Mouse (Mus musculus) embryonic facial prominence, embryonic 12.5 days (tissue): ENCODE data around the gene Nudt7. TPM values are rescaled to one million over a fixed set of nuclear protein-coding genes. Genes with fewer than 3 reads are reported as not detected.

Experiments
- ATAC-seq: fragments of 200-750 bp; cut with Nextera tagmentation; 2 replicates; pipeline ENCODE4 v1.8.0; 2017; ENCODE audit not compliant: insufficient number of reproducible peaks, insufficient read depth, low FRiP score, low TSS enrichment
- H3K27ac ChIP-seq: fragments of 300-500 bp; sonication (generic); 2 replicates; pipeline ENCODE4 v1.5.1; 2016; ENCODE audit warnings: mild to moderate bottlenecking
- H3K27me3 ChIP-seq: fragments of 300-500 bp; sonication (generic); 2 replicates; pipeline ENCODE4 v1.6.1; 2016; ENCODE audit warnings: mild to moderate bottlenecking, moderate library complexity
- H3K36me3 ChIP-seq: fragments of 300-500 bp; sonication (generic); 2 replicates; pipeline ENCODE4 v1.6.1; 2016; ENCODE audit warnings: mild to moderate bottlenecking
- H3K4me1 ChIP-seq: fragments of 300-500 bp; sonication (generic); 2 replicates; pipeline ENCODE4 v1.6.1; 2016
- H3K4me2 ChIP-seq: fragments of 300-500 bp; sonication (generic); replicated peaks from 2 replicates; pipeline ENCODE4 v1.6.1; 2016; ENCODE audit warnings: mild to moderate bottlenecking, moderate library complexity
- H3K4me3 ChIP-seq: fragments of 300-500 bp; sonication (generic); 2 replicates; pipeline ENCODE4 v1.5.1; 2016; ENCODE audit warnings: mild to moderate bottlenecking
- H3K9ac ChIP-seq: fragments of 300-500 bp; sonication (generic); 2 replicates; pipeline ENCODE4 v1.6.1; 2016; ENCODE audit warnings: mild to moderate bottlenecking, moderate library complexity
- H3K9me3 ChIP-seq: fragments of 300-500 bp; sonication (generic); 2 replicates; pipeline ENCODE4 v1.6.1; 2016; ENCODE audit warnings: mild to moderate bottlenecking, moderate library complexity
- WGBS: fragments of 180-500 bp; shearing (Covaris S2); methylation state at CpG from one replicate; pipeline ENCODE4 v1.1.7; 2016; 5-methylcytosine and 5-hydroxymethylcytosine counted together
- polyA plus RNA-seq: library from polyadenylated mRNA; unstranded; fragments of >200 nt; fragmentation: Nextera tagmentation; extraction: Ambion mirVana; gene quantifications from 2 replicates; pipeline ENCODE4 v1.2.1, GENCODE M21; 2016

The Nudt7 gene
- polyA plus RNA-seq, 1 experiment from 2014 or later, result 13.6 TPM

DNA sequence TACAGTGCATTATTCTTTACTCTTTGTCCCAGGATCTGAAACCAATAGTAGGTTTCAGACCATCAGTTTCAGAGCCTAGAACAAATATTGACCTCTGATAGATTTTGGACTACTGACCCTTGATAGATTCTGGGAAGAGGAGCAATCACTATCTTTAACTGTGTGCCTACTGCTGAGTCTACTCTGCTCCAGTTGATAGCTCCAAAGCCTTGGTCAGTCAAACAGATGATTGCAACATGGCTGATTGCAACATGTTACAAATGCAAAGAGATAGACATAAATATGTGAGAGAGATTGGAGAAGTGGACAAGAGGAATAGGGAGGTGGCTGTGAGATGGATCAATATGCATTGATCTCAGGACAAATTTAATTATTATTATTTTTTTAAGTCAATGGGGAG is 15.9 kb upstream of the Nudt7 start:
- Histone ChIP-seq H3K9me3 (no peaks in the 10 kb centered on the region), H3K27me3 (no peaks in the 10 kb centered on the region), H3K9ac (no peak overlapping the region), H3K4me2 (no peak overlapping the region), H3K36me3 (no peaks in the 10 kb centered on the region), H3K4me3 (no peak overlapping the region), H3K27ac (no peak overlapping the region), H3K4me1 (peaks cover 5% of the 10 kb centered on the region; the same call in 1 of the 2 replicates)
- no peak for ATAC-seq

GRCm38 (mm10) chr8:114121781-114122180 is 11.6 kb upstream of the Nudt7 start:
- Histone ChIP-seq H3K9me3 (no peaks in the 10 kb centered on the region), H3K4me3 (no peak overlapping the region), H3K27me3 (no peaks in the 10 kb centered on the region), H3K9ac (no peak overlapping the region), H3K36me3 (no peaks in the 10 kb centered on the region), H3K4me1 (no peaks in the 10 kb centered on the region), H3K27ac (no peak overlapping the region), H3K4me2 (no peak overlapping the region)
- WGBS, result 83% methylated on average over 1 of the region's 1 CpGs
- ATAC-seq, result no peak

DNA sequence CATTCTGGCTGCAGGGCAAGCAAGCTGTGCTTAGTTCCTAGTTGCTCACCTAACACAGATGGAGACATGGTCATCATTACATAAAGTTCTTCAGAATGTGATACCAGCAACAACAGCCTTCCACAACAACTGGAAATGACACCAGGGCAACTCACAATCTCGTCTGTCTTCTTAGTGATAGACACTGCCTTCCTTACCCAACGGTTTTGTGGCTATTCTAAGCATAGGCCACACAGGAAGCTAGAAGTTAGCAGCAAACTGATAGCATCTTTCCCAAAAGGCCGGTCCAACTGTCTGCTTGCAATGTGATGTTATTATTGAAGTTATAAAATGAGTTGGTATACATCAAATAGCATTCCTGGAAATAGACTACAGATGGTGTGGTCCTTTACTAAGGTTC is 9.7 kb upstream of the Nudt7 start:
- no peaks in the 10 kb centered on the region for H3K36me3 ChIP-seq
- no peak overlapping the region for H3K4me3 ChIP-seq
- H3K4me1 ChIP-seq, result no peaks in the 10 kb centered on the region
- ATAC-seq, result no peak
- no peak overlapping the region for H3K4me2 ChIP-seq
- H3K9me3 ChIP-seq, result no peaks in the 10 kb centered on the region
- WGBS, result 67% methylated on average over 3 of the region's 3 CpGs
- no peak overlapping the region for H3K9ac ChIP-seq
- H3K27me3 ChIP-seq, result no peaks in the 10 kb centered on the region
- no peak overlapping the region for H3K27ac ChIP-seq

- H3K9ac ChIP-seq, result no peak overlapping the region
- WGBS, result 64% methylated on average over 4 of the region's 4 CpGs
- ATAC-seq, result no peak
- H3K27me3 ChIP-seq, result no peaks in the 10 kb centered on the region
- H3K9me3 ChIP-seq, result no peaks in the 10 kb centered on the region
- no peak overlapping the region for H3K4me3 ChIP-seq
- H3K27ac ChIP-seq, result no peak overlapping the region
- H3K36me3 ChIP-seq, result no peaks in the 10 kb centered on the region
- no peaks in the 10 kb centered on the region for H3K4me1 ChIP-seq
- H3K4me2 ChIP-seq, result no peak overlapping the region
Observed at GRCm38 (mm10) chr8:114124084-114124750, 9.1 kb upstream of the Nudt7 start.

DNA sequence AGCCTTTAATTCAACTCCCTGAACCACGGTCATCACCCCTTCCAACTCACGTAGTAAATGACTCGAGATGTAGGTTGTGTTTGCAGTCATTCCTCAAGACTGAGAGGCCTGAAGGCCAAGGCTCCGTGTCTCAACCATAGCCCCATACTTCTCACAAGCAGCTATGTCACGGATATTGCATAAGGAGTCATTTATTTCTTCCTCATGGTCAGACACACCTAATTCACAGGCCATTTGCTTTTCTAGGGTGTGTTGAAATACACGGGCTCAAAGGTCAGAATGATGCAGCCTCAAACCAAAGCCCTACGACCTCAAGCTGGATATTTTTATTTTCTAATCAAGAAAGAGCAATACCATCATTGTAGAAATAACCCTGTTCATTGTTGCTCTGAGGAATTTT is 2.5 kb upstream of the Nudt7 start:
- H3K4me3 ChIP-seq, result no peak overlapping the region
- no peak for ATAC-seq
- H3K36me3 ChIP-seq, result no peaks in the 10 kb centered on the region
- no peaks in the 10 kb centered on the region for H3K9me3 ChIP-seq
- H3K9ac ChIP-seq, result no peak overlapping the region
- no peaks in the 10 kb centered on the region for H3K27me3 ChIP-seq
- H3K4me1 ChIP-seq, result peaks cover 9% of the 10 kb centered on the region; the same call in 1 of the 2 replicates
- H3K27ac ChIP-seq, result no peak overlapping the region
- WGBS, result 83% methylated on average over 7 of the region's 7 CpGs
- H3K4me2 ChIP-seq, result no peak overlapping the region

GRCm38 (mm10) chr8:114131421-114131820 is 1.9 kb upstream of the Nudt7 start:
- no peak for ATAC-seq
- no peak overlapping the region for H3K27ac ChIP-seq
- no peak overlapping the region for H3K9ac ChIP-seq
- peaks cover 9% of the 10 kb centered on the region; the same call in 1 of the 2 replicates for H3K4me1 ChIP-seq
- 84% methylated on average over 4 of the region's 4 CpGs for WGBS
- no peak overlapping the region for H3K4me3 ChIP-seq
- no peaks in the 10 kb centered on the region for H3K27me3 ChIP-seq
- H3K4me2 ChIP-seq, result no peak overlapping the region
- H3K9me3 ChIP-seq, result no peaks in the 10 kb centered on the region
- no peaks in the 10 kb centered on the region for H3K36me3 ChIP-seq

DNA sequence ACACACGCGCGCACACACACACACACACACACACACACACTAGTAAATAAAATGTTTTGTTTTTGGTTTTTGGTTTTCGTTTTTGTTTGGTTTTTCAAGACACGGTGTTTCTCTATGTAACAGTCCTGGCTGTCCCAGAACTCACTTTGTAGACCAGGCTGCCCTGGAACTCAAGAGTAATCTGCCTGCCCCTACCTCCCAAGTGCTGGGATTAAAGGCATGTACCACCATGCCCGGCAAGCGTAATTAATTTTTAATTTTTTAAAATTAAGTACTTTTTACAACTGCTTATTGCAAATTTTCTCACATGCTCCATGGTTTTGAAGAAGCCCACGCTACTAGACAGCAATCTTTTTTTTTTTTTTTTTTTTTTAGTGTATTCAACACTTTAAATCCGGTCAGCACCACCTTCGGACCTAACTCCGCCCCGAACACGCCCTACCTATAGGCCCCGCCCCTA is 277 bp upstream of the Nudt7 start:
- no peaks in the 10 kb centered on the region for H3K36me3 ChIP-seq
- 30% methylated on average over 14 of the region's 14 CpGs for WGBS
- H3K4me3 ChIP-seq, result peak overlapping the region; percentile 57
- peak; percentile 64; the same call in 1 of the 2 replicates for ATAC-seq
- H3K4me1 ChIP-seq, result peaks cover 9% of the 10 kb centered on the region; the same call in 1 of the 2 replicates
- no peak overlapping the region for H3K27ac ChIP-seq
- H3K27me3 ChIP-seq, result no peaks in the 10 kb centered on the region
- H3K4me2 ChIP-seq, result peak overlapping the region; percentile 81
- no peak overlapping the region for H3K9ac ChIP-seq
- no peaks in the 10 kb centered on the region for H3K9me3 ChIP-seq

GRCm38 (mm10) chr8:114136750-114137149 is 3.4 kb downstream of the Nudt7 start:
- 94% methylated on average over 1 of the region's 1 CpGs for WGBS
- H3K27ac ChIP-seq, result no peak overlapping the region
- H3K9me3 ChIP-seq, result no peaks in the 10 kb centered on the region
- no peak overlapping the region for H3K4me3 ChIP-seq
- H3K36me3 ChIP-seq, result no peaks in the 10 kb centered on the region
- H3K9ac ChIP-seq, result no peak overlapping the region
- no peak overlapping the region for H3K4me2 ChIP-seq
- peaks cover 9% of the 10 kb centered on the region; the same call in 1 of the 2 replicates for H3K4me1 ChIP-seq
- no peaks in the 10 kb centered on the region for H3K27me3 ChIP-seq
- no peak for ATAC-seq

DNA sequence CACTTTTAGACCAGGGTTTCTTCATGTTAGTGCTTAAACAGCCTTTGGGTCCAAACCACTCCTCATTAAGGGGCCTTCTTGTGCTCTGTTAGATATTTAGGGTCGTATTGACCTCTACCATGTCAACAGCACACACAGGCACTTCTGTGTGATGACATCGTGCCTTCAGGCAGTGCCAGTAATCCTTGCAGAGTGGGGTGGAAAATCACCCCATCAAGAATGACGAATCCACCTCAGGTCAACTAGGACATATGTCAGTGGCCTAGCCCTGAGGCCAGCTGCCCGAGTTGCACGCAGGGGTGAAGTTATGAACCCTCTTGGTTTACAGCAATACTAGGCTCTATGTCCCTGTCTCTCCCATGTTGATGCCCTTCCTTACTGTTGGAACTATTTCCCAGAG is 3.8 kb downstream of the Nudt7 start:
- no peak for ATAC-seq
- Histone ChIP-seq H3K4me2 (no peak overlapping the region), H3K27ac (no peak overlapping the region), H3K36me3 (no peaks in the 10 kb centered on the region), H3K9me3 (no peaks in the 10 kb centered on the region), H3K4me3 (no peak overlapping the region), H3K9ac (no peak overlapping the region), H3K27me3 (no peaks in the 10 kb centered on the region), H3K4me1 (peaks cover 9% of the 10 kb centered on the region; the same call in 1 of the 2 replicates)
- WGBS, result 61% methylated on average over 5 of the region's 5 CpGs

DNA sequence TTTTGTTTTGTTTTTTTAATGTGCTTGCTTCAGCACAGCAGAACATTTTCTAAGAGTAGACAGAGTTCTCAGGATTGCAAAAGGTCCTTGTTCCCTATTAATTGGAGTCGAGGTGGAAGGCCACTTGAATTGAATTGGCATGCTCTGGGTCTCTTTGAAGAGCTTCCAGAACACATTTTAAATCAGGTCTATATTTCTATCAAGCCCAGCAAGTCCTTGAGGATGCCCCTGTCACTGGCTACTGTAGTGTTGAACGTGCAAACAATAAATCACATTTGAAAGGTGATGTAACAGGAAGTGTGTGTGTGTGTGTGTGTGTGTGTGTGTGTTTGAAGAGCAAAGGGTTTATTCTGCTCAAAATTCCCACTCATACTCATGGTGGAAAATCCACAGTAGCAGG is 7.1 kb downstream of the Nudt7 start:
- no peak overlapping the region for H3K4me2 ChIP-seq
- 71% methylated on average over 2 of the region's 2 CpGs for WGBS
- ATAC-seq, result no peak

GRCm38 (mm10) chr8:114142199-114142598 is 8.8 kb downstream of the Nudt7 start:
- Histone ChIP-seq H3K27ac (no peak overlapping the region), H3K9ac (no peak overlapping the region), H3K9me3 (no peaks in the 10 kb centered on the region), H3K27me3 (no peaks in the 10 kb centered on the region), H3K36me3 (no peaks in the 10 kb centered on the region), H3K4me3 (no peak overlapping the region), H3K4me2 (no peak overlapping the region), H3K4me1 (no peaks in the 10 kb centered on the region)
- no peak for ATAC-seq

More for the DNA sequence above, 7.1 kb downstream of the Nudt7 start:
- no peak overlapping the region for H3K27ac ChIP-seq
- no peaks in the 10 kb centered on the region for H3K9me3 ChIP-seq
- H3K4me1 ChIP-seq, result no peaks in the 10 kb centered on the region
- H3K9ac ChIP-seq, result no peak overlapping the region
- no peaks in the 10 kb centered on the region for H3K36me3 ChIP-seq
- H3K27me3 ChIP-seq, result no peaks in the 10 kb centered on the region
- H3K4me3 ChIP-seq, result no peak overlapping the region

DNA sequence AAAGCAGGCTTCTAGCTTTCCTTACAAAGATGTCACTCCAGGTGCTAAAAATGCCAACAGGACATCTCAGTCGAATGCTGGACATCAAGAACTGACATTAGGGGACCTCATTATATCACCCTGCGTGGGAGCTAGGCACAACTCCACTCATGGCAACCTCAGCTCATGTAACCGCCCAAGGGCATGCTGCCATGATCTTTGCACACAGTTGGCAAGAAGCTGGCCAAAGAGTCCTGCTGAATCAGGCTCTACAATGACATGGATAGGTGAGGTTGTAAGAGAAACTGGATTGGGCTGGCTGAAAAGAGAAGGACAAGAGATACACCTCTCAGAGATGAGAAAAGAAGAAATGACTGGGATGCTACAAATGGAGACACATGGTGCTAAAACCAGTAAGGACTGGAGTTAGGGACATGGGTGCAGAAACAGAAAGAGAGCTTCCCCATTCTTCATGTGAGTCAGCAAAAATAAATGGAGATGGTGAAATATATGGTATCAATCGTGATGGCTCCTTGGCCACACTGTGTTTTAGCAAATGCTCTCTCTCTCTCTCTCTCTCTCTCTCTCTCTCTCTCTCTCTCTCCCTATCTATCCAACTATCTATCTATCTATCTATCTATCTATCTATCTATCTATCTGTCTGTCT is 10.4 kb downstream of the Nudt7 start:
- Histone ChIP-seq H3K4me2 (no peak overlapping the region), H3K27me3 (no peaks in the 10 kb centered on the region), H3K36me3 (0 out of 2 replicates have a peak, but pooled peaks cover 5% of the 10 kb centered on the region), H3K9ac (no peak overlapping the region), H3K4me3 (no peak overlapping the region), H3K27ac (no peak overlapping the region), H3K4me1 (no peaks in the 10 kb centered on the region), H3K9me3 (no peaks in the 10 kb centered on the region)
- WGBS, result 74% methylated on average over 4 of the region's 4 CpGs
- ATAC-seq, result no peak
